Mouse (Mus musculus) neural tube, embryonic 13.5 days (tissue): Measurements from ENCODE around the gene 1600014C23Rik. TPM values are rescaled to one million over a fixed set of nuclear protein-coding genes. Genes with fewer than 3 reads are reported as not detected.

Experiments used
- polyA plus RNA-seq: library from polyadenylated mRNA; unstranded; fragments of >200 nt; fragmentation: Nextera tagmentation; extraction: Ambion mirVana; gene quantifications from 2 replicates; pipeline ENCODE4 v1.2.1, GENCODE M21; 2015

Gene 1600014C23Rik
- polyA plus RNA-seq, 1 experiment from 2014 or later = not detected

Other genes starting within 250 kb of the 1600014C23Rik start
- 17.1 and 18.2 TPM in 2 replicates for gene Aars2, start 227.0 kb downstream of the 1600014C23Rik start, polyA plus RNA-seq
- gene Tcte1, start 210.4 kb downstream of the 1600014C23Rik start, polyA plus RNA-seq = 3.3 and 3.6 TPM in 2 replicates
- 19.4 and 22.6 TPM in 2 replicates for gene Tmem151b, start 184.2 kb downstream of the 1600014C23Rik start, polyA plus RNA-seq
- gene Nfkbie, start 178.1 kb downstream of the 1600014C23Rik start, polyA plus RNA-seq = 5.3 and 5.6 TPM in 2 replicates
- 75.0 and 84.2 TPM in 2 replicates for gene Slc35b2, start 170.0 kb downstream of the 1600014C23Rik start, polyA plus RNA-seq
- 1,589 and 1,622 TPM in 2 replicates for gene Hsp90ab1, start 160.6 kb downstream of the 1600014C23Rik start, polyA plus RNA-seq
- gene Slc29a1, start 134.2 kb downstream of the 1600014C23Rik start, polyA plus RNA-seq = 40.1 and 41.6 TPM in 2 replicates
- gene Mymx, start 131.7 kb downstream of the 1600014C23Rik start, polyA plus RNA-seq = 1.6 and 3.6 TPM in 2 replicates
- 0.22 and 0.85 TPM in 2 replicates for gene Capn11, start 74.5 kb downstream of the 1600014C23Rik start, polyA plus RNA-seq
- 101 and 124 TPM in 2 replicates for gene Mrpl14, start 47.5 kb downstream of the 1600014C23Rik start, polyA plus RNA-seq
- 127 and 134 TPM in 2 replicates for gene Tmem63b, start 46.9 kb downstream of the 1600014C23Rik start, polyA plus RNA-seq